Mouse (Mus musculus): ENCODE results near the gene Ifit1bl1.

Ifit1bl1 gene

GRCm38 (mm10) chr19:34546211-34546610 lies 55.5 kb downstream of the Ifit1bl1 start:
- no peak for DNase-seq (ENCODE audit: low read depth, low spot score)
